Mouse (Mus musculus): ENCODE measurements at regions not wholly inside any gene's neighbourhood (a gene's known extent, or its start where the extent isn't known, plus 50 kb on each side); places are given as distances from the start of the nearest gene placed in this dataset.

DNA sequence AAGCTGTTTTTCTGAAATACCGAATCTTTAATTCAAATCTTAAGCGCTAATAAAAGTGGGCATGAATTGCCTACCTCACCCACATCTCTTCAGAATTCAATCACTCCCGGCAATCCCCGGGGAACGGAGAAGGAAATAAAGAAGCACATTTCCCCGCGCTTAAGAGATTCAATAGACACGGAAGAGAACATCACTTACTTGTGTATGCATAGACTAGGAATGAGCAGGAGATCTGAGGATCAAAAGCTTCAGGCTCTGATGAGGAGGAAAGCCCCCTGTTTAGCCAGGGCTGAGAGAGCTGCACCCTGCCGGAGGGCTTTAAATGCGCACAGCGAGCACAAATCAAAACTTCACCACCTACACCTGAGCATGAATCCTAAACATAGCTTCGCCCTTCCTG is 72.0 kb upstream of the Arglu1 start:
- DNase-seq (ENCODE audit: low spot score), result no peak

DNA sequence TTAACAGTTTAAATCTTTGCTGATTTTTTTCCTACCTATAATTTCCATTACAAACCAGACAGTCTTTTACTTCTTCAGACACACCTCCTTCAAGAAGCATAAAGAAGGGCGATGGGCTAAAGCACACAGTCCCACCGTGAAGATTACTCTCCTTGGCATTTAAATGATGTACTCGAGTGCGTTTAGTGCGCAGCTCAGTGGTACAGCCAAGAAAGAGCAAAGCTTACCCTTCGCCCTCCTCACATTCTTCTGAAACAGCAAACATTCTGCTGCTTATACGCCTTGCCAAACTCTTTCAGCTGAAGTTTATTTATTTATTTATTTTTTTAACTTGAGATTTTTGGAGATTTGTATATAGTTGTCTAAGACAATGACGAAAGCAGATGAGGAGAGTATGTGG is 68.0 kb upstream of the Arglu1 start:
- no peak for DNase-seq (ENCODE audit: low spot score)

DNA sequence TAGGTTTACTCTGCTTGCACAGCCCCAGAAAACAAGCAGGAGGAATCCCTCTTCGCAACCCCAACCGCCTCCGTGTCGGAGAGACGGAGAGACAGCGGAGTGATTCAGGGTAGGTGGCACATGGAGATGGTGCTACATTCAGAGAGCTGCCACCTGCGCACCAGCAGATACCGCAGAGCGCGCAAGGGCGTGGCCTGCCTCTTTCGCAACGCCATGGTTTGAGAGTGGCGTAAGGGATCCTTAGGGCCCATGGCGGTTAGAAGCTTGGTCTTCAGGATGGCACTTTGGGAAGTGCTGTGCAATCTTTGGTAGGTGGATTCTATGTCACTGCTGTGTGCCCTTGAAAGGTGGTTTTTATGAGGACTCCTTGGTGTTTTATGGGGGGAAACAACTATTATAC is 60.9 kb upstream of the Arglu1 start:
- DNase-seq (ENCODE audit: low spot score), result no peak

DNA sequence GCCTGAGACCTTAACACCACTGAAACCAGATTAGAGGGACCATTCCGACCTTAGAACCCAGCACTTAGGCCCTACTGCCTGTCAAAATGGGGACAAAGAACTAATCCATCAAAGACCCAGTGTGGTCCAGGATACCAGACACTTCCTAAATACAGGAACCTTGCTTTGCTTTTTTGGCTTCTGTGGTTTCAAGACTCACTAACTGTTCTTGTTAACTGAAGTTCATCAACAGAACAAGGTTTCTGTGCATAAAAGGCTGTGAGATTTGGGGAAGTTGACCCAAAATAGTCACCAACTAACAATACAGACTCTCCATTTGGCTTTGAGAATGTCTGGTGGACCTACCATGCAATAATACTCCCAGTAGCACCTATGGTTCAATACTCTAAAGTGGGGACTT is 56.4 kb upstream of the Arglu1 start:
- DNase-seq (ENCODE audit: low spot score), result no peak

DNA sequence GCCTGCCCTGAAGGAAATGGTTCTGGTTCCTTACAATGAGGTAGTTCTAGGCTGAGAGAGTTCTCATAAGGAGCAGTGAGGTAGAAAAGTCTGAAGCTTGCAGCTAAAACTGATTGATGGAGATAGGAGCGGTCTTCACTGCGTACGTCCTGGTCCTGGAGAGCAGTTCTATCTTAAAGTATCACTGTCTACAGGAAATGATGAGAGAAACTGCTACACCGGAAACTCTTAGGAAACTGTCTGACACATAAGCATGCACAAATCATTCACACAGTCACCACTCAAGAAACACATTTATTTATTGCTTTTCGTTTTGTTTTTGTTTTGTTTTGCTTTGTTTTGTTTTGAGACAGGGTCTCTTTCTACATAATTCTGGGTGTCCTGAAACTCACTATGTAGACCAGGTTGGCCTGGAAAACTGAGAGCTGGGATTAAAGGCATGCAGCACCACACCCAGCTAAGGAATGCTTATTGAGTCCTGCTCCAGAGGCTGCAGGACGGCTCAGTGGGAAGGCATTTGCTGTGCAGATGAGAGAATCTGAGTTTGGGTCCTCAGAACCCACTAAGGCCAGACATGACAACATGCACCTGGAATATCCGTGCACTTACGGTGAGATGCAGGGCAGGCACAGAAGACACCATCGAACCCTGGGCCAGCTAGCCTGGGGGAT is 55.4 kb upstream of the Arglu1 start:
- DNase-seq (ENCODE audit: low spot score), result no peak
